Mouse (Mus musculus): ENCODE data around the gene Cobll1. TPM values are rescaled to one million over a fixed set of nuclear protein-coding genes. Genes with fewer than 3 reads are reported as not detected.
A peak's percentile ranks its signal among the peaks of the same experiment; 100 is the strongest.

The Cobll1 gene
- total RNA-seq, 2 experiments from 2014 or later: 2.2 to 3.9 TPM

- no peak for ATAC-seq (replicated peaks; ENCODE audit: poor library complexity)
Observed at GRCm38 (mm10) chr2:65199706-65200105, 39.5 kb downstream of the Cobll1 start.

GRCm38 (mm10) chr2:65198605-65199004, 40.6 kb downstream of the Cobll1 start:
- peak; percentile 84 for ATAC-seq (replicated peaks; ENCODE audit: poor library complexity)

- ATAC-seq (replicated peaks; ENCODE audit: poor library complexity): no peak
Observed at GRCm38 (mm10) chr2:65196994-65197393, 42.2 kb downstream of the Cobll1 start.

GRCm38 (mm10) chr2:65195233-65196010, 43.8 kb downstream of the Cobll1 start:
- ATAC-seq (replicated peaks; ENCODE audit: poor library complexity): no peak

GRCm38 (mm10) chr2:65193091-65193795, 46.0 kb downstream of the Cobll1 start:
- ATAC-seq (replicated peaks; ENCODE audit: poor library complexity): no peak

GRCm38 (mm10) chr2:65191398-65191797, 47.8 kb downstream of the Cobll1 start:
- no peak for ATAC-seq (replicated peaks; ENCODE audit: poor library complexity)

- ATAC-seq (replicated peaks; ENCODE audit: poor library complexity): peak; percentile 87
Observed at GRCm38 (mm10) chr2:65189346-65189745, 49.9 kb downstream of the Cobll1 start.

- ATAC-seq (replicated peaks; ENCODE audit: poor library complexity): peak; percentile 38; the same call in 1 of the 2 replicates
Observed at GRCm38 (mm10) chr2:65188585-65188984, 50.6 kb downstream of the Cobll1 start.

GRCm38 (mm10) chr2:65187652-65188051, 51.6 kb downstream of the Cobll1 start:
- no peak for ATAC-seq (replicated peaks; ENCODE audit: poor library complexity)

- no peak for ATAC-seq (replicated peaks; ENCODE audit: poor library complexity)
Observed at GRCm38 (mm10) chr2:65187164-65187563, 52.0 kb downstream of the Cobll1 start.

GRCm38 (mm10) chr2:65182747-65183146, 56.5 kb downstream of the Cobll1 start:
- ATAC-seq (replicated peaks; ENCODE audit: poor library complexity): peak; percentile 54

GRCm38 (mm10) chr2:65181736-65182135, 57.5 kb downstream of the Cobll1 start:
- no peak for ATAC-seq (replicated peaks; ENCODE audit: poor library complexity)

GRCm38 (mm10) chr2:65181066-65181716, 58.0 kb downstream of the Cobll1 start:
- ATAC-seq (replicated peaks; ENCODE audit: poor library complexity): peak; percentile 12; the same call in 1 of the 2 replicates

GRCm38 (mm10) chr2:65175645-65176044, 63.6 kb downstream of the Cobll1 start:
- ATAC-seq (replicated peaks; ENCODE audit: poor library complexity): no peak

GRCm38 (mm10) chr2:65172071-65172470, 67.1 kb downstream of the Cobll1 start:
- no peak for ATAC-seq (replicated peaks; ENCODE audit: poor library complexity)

- peak; percentile 59; the same call in 1 of the 2 replicates for ATAC-seq (replicated peaks; ENCODE audit: poor library complexity)
Observed at GRCm38 (mm10) chr2:65171516-65171915, 67.7 kb downstream of the Cobll1 start.

- peak; percentile 61 for ATAC-seq (replicated peaks; ENCODE audit: poor library complexity)
Observed at GRCm38 (mm10) chr2:65170693-65171456, 68.3 kb downstream of the Cobll1 start.

GRCm38 (mm10) chr2:65170256-65170655, 68.9 kb downstream of the Cobll1 start:
- peak; percentile 61; the same call in 1 of the 2 replicates for ATAC-seq (replicated peaks; ENCODE audit: poor library complexity)

GRCm38 (mm10) chr2:65163990-65164389, 75.2 kb downstream of the Cobll1 start:
- no peak for ATAC-seq (replicated peaks; ENCODE audit: poor library complexity)

- ATAC-seq (replicated peaks; ENCODE audit: poor library complexity): no peak
Observed at GRCm38 (mm10) chr2:65162625-65163024, 76.6 kb downstream of the Cobll1 start.

- ATAC-seq (replicated peaks; ENCODE audit: poor library complexity): no peak
Observed at GRCm38 (mm10) chr2:65161715-65162114, 77.5 kb downstream of the Cobll1 start.
